Mouse (Mus musculus) neural tube, embryonic 13.5 days (tissue): ENCODE results near the gene Rabac1. TPM values are rescaled to one million over a fixed set of nuclear protein-coding genes. Genes with fewer than 3 reads are reported as not detected.

ENCODE experiments used
- ATAC-seq: fragments of 200-750 bp; cut with Nextera tagmentation; 2 replicates; pipeline ENCODE4 v1.8.0; 2017; ENCODE audit warnings: low read depth, mild to moderate bottlenecking, moderate TSS enrichment, moderate library complexity
- H3K27ac ChIP-seq: fragments of 300-500 bp; sonication (generic); replicated peaks from 2 replicates; pipeline ENCODE4 v1.5.1; 2015; ENCODE audit warnings: moderate library complexity, mild to moderate bottlenecking, inconsistent platforms
- H3K27me3 ChIP-seq: fragments of 300-500 bp; sonication (generic); 2 replicates; pipeline ENCODE4 v1.6.1; 2015; ENCODE audit warnings: mild to moderate bottlenecking, inconsistent platforms
- H3K36me3 ChIP-seq: fragments of 300-500 bp; sonication (generic); 2 replicates; pipeline ENCODE4 v1.6.1; 2015; ENCODE audit warnings: mild to moderate bottlenecking, inconsistent platforms
- H3K4me1 ChIP-seq: fragments of 300-500 bp; sonication (generic); replicated peaks from 2 replicates; pipeline ENCODE4 v1.6.1; 2015; ENCODE audit warnings: inconsistent platforms
- H3K4me2 ChIP-seq: fragments of 300-500 bp; sonication (generic); 2 replicates; pipeline ENCODE4 v1.6.1; 2015; ENCODE audit warnings: inconsistent platforms, mild to moderate bottlenecking, moderate library complexity
- H3K4me3 ChIP-seq: fragments of 300-500 bp; sonication (generic); 2 replicates; pipeline ENCODE4 v1.5.1; 2015; ENCODE audit warnings: mild to moderate bottlenecking, inconsistent platforms
- H3K9ac ChIP-seq: fragments of 300-500 bp; sonication (generic); 2 replicates; pipeline ENCODE4 v1.6.1; 2015; ENCODE audit warnings: moderate library complexity, mild to moderate bottlenecking, inconsistent platforms
- H3K9me3 ChIP-seq: fragments of 300-500 bp; sonication (generic); 2 replicates; pipeline ENCODE4 v1.6.1; 2016; ENCODE audit warnings: inconsistent platforms
- WGBS: fragments of 180-500 bp; shearing (Covaris S2); methylation state at CpG from one replicate; pipeline ENCODE4 v1.1.7; 2015; 5-methylcytosine and 5-hydroxymethylcytosine counted together
- polyA plus RNA-seq: library from polyadenylated mRNA; unstranded; fragments of >200 nt; fragmentation: Nextera tagmentation; extraction: Ambion mirVana; gene quantifications from 2 replicates; pipeline ENCODE4 v1.2.1, GENCODE M21; 2015

The Rabac1 gene
- polyA plus RNA-seq, 1 experiment from 2014 or later, result 255 TPM

- no peak overlapping the region for H3K4me2 ChIP-seq
- no peaks in the 10 kb centered on the region for H3K27me3 ChIP-seq
- WGBS, result 77% methylated on average over 5 of the region's 5 CpGs
- no peak overlapping the region for H3K27ac ChIP-seq
- H3K4me3 ChIP-seq, result no peak overlapping the region
- H3K4me1 ChIP-seq, result peaks cover 12% of the 10 kb centered on the region
- H3K9me3 ChIP-seq, result no peaks in the 10 kb centered on the region
- peaks cover 29% of the 10 kb centered on the region for H3K36me3 ChIP-seq
- H3K9ac ChIP-seq, result no peak overlapping the region
- ATAC-seq, result no peak
Measured at GRCm38 (mm10) chr7:24973902-24974301, 1.3 kb upstream of the Rabac1 start.

- Histone ChIP-seq H3K27me3 (no peaks in the 10 kb centered on the region), H3K4me1 (peaks cover 12% of the 10 kb centered on the region), H3K9ac (no peak overlapping the region), H3K9me3 (no peaks in the 10 kb centered on the region), H3K4me2 (no peak overlapping the region), H3K27ac (no peak overlapping the region), H3K4me3 (no peak overlapping the region), H3K36me3 (peaks cover 22% of the 10 kb centered on the region)
- ATAC-seq, result no peak
- 86% methylated on average over 4 of the region's 4 CpGs for WGBS
Measured at GRCm38 (mm10) chr7:24973208-24973607, 654 bp upstream of the Rabac1 start.

GRCm38 (mm10) chr7:24971261-24971971 is 1.1 kb downstream of the Rabac1 start:
- Histone ChIP-seq H3K4me2 (peak overlapping the region; percentile 77), H3K9me3 (no peaks in the 10 kb centered on the region), H3K4me1 (peaks cover 12% of the 10 kb centered on the region), H3K4me3 (peak overlapping the region; percentile 68), H3K27me3 (no peaks in the 10 kb centered on the region), H3K36me3 (peaks cover 12% of the 10 kb centered on the region; the same call in 1 of the 2 replicates), H3K9ac (peak overlapping the region; percentile 86), H3K27ac (peak overlapping the region; percentile 77)
- 11% methylated on average over 19 of the region's 19 CpGs for WGBS
- no peak for ATAC-seq

GRCm38 (mm10) chr7:24970341-24970740 is 2.2 kb downstream of the Rabac1 start:
- WGBS, result 95% methylated on average over 3 of the region's 3 CpGs
- H3K27me3 ChIP-seq, result no peaks in the 10 kb centered on the region
- H3K4me1 ChIP-seq, result peaks cover 12% of the 10 kb centered on the region
- H3K27ac ChIP-seq, result no peak overlapping the region
- H3K36me3 ChIP-seq, result peaks cover 12% of the 10 kb centered on the region; the same call in 1 of the 2 replicates
- ATAC-seq, result no peak
- no peak overlapping the region for H3K4me3 ChIP-seq
- H3K9ac ChIP-seq, result no peak overlapping the region
- H3K4me2 ChIP-seq, result no peak overlapping the region
- H3K9me3 ChIP-seq, result no peaks in the 10 kb centered on the region

GRCm38 (mm10) chr7:24969805-24970204 is 2.7 kb downstream of the Rabac1 start:
- 76% methylated on average over 12 of the region's 12 CpGs for WGBS

GRCm38 (mm10) chr7:24968463-24968862 is 4.1 kb downstream of the Rabac1 start:
- H3K4me2 ChIP-seq, result no peak overlapping the region
- peaks cover 12% of the 10 kb centered on the region; the same call in 1 of the 2 replicates for H3K36me3 ChIP-seq
- H3K4me1 ChIP-seq, result peaks cover 12% of the 10 kb centered on the region
- no peaks in the 10 kb centered on the region for H3K27me3 ChIP-seq
- no peak overlapping the region for H3K4me3 ChIP-seq
- H3K9me3 ChIP-seq, result no peaks in the 10 kb centered on the region
- no peak overlapping the region for H3K9ac ChIP-seq
- H3K27ac ChIP-seq, result no peak overlapping the region
- 66% methylated on average over 6 of the region's 6 CpGs for WGBS
- no peak for ATAC-seq

More at GRCm38 (mm10) chr7:24969805-24970204, 2.7 kb downstream of the Rabac1 start:
- peaks cover 12% of the 10 kb centered on the region for H3K4me1 ChIP-seq
- ATAC-seq, result no peak
- H3K27ac ChIP-seq, result no peak overlapping the region
- H3K9me3 ChIP-seq, result no peaks in the 10 kb centered on the region
- no peaks in the 10 kb centered on the region for H3K27me3 ChIP-seq
- H3K4me3 ChIP-seq, result no peak overlapping the region
- H3K36me3 ChIP-seq, result peaks cover 12% of the 10 kb centered on the region; the same call in 1 of the 2 replicates
- no peak overlapping the region for H3K9ac ChIP-seq
- no peak overlapping the region for H3K4me2 ChIP-seq

GRCm38 (mm10) chr7:24967966-24968365 is 4.6 kb downstream of the Rabac1 start:
- Histone ChIP-seq H3K27ac (no peak overlapping the region), H3K4me2 (no peak overlapping the region), H3K36me3 (peaks cover 12% of the 10 kb centered on the region; the same call in 1 of the 2 replicates), H3K4me1 (peaks cover 12% of the 10 kb centered on the region), H3K4me3 (no peak overlapping the region), H3K9me3 (no peaks in the 10 kb centered on the region), H3K9ac (no peak overlapping the region), H3K27me3 (no peaks in the 10 kb centered on the region)
- 85% methylated on average over 8 of the region's 8 CpGs for WGBS
- no peak for ATAC-seq

GRCm38 (mm10) chr7:24964897-24965535 is 7.5 kb downstream of the Rabac1 start:
- Histone ChIP-seq H3K9ac (no peak overlapping the region), H3K27me3 (no peaks in the 10 kb centered on the region), H3K4me1 (no peaks in the 10 kb centered on the region), H3K27ac (no peak overlapping the region), H3K4me2 (no peak overlapping the region), H3K4me3 (no peak overlapping the region), H3K9me3 (no peaks in the 10 kb centered on the region), H3K36me3 (peaks cover 9% of the 10 kb centered on the region; the same call in 1 of the 2 replicates)
- ATAC-seq, result peak; percentile 54; the same call in 1 of the 2 replicates
- 15% methylated on average over 5 of the region's 5 CpGs for WGBS

- 79% methylated on average over 2 of the region's 2 CpGs for WGBS
- no peak for ATAC-seq
Measured at GRCm38 (mm10) chr7:24964288-24964687, 8.3 kb downstream of the Rabac1 start.

GRCm38 (mm10) chr7:24955226-24955625 is 17.3 kb downstream of the Rabac1 start:
- H3K4me2 ChIP-seq, result peak overlapping the region; percentile 56
- no peaks in the 10 kb centered on the region for H3K9me3 ChIP-seq
- H3K4me3 ChIP-seq, result peak overlapping the region; percentile 33
- peaks cover 69% of the 10 kb centered on the region for H3K27me3 ChIP-seq
- peak overlapping the region; percentile 61 for H3K9ac ChIP-seq
- peaks cover 42% of the 10 kb centered on the region for H3K4me1 ChIP-seq
- no peaks in the 10 kb centered on the region for H3K36me3 ChIP-seq
- no peak for ATAC-seq
- WGBS, result 2% methylated on average over 33 of the region's 33 CpGs
- H3K27ac ChIP-seq, result no peak overlapping the region

More at GRCm38 (mm10) chr7:24964288-24964687, 8.3 kb downstream of the Rabac1 start:
- H3K4me1 ChIP-seq, result no peaks in the 10 kb centered on the region
- no peak overlapping the region for H3K4me3 ChIP-seq
- H3K27me3 ChIP-seq, result no peaks in the 10 kb centered on the region
- no peak overlapping the region for H3K4me2 ChIP-seq
- H3K9ac ChIP-seq, result no peak overlapping the region
- H3K9me3 ChIP-seq, result no peaks in the 10 kb centered on the region
- H3K27ac ChIP-seq, result no peak overlapping the region
- H3K36me3 ChIP-seq, result 0 out of 2 replicates have a peak, but pooled peaks cover 2% of the 10 kb centered on the region

GRCm38 (mm10) chr7:24954450-24954849 is 18.1 kb downstream of the Rabac1 start:
- H3K4me2 ChIP-seq, result peak overlapping the region; percentile 56
- peaks cover 77% of the 10 kb centered on the region for H3K27me3 ChIP-seq
- H3K36me3 ChIP-seq, result no peaks in the 10 kb centered on the region
- no peak overlapping the region for H3K27ac ChIP-seq
- H3K9ac ChIP-seq, result peak overlapping the region; percentile 61
- WGBS, result 1% methylated on average over 29 of the region's 30 CpGs
- peaks cover 49% of the 10 kb centered on the region for H3K4me1 ChIP-seq
- ATAC-seq, result peak; percentile 19
- H3K9me3 ChIP-seq, result no peaks in the 10 kb centered on the region
- peak overlapping the region; percentile 33 for H3K4me3 ChIP-seq

GRCm38 (mm10) chr7:24953966-24954365 is 18.6 kb downstream of the Rabac1 start:
- Histone ChIP-seq H3K9ac (peak overlapping the region; percentile 61), H3K9me3 (no peaks in the 10 kb centered on the region), H3K4me1 (peaks cover 54% of the 10 kb centered on the region), H3K36me3 (no peaks in the 10 kb centered on the region), H3K27ac (no peak overlapping the region), H3K4me3 (peak overlapping the region; percentile 33), H3K27me3 (peaks cover 82% of the 10 kb centered on the region), H3K4me2 (peak overlapping the region; percentile 56)
- WGBS, result 1% methylated on average over 23 of the region's 24 CpGs
- ATAC-seq, result 0 out of 2 replicates have a peak, but pooled peaks have one; percentile 16
